Mouse (Mus musculus) stomach, embryonic 16.5 days (tissue): ENCODE data around the gene Bspry. TPM values are rescaled to one million over a fixed set of nuclear protein-coding genes. Genes with fewer than 3 reads are reported as not detected.
A peak's percentile ranks its signal among the peaks of the same experiment; 100 is the strongest.

Experiments
- ATAC-seq: fragments of 200-750 bp; cut with Nextera tagmentation; 2 replicates; pipeline ENCODE4 v1.8.0; 2017; ENCODE audit warnings: moderate number of reproducible peaks, moderate TSS enrichment; ENCODE audit not compliant: insufficient read depth, low FRiP score
- H3K27ac ChIP-seq: fragments of 300-500 bp; sonication (generic); 2 replicates; pipeline ENCODE4 v1.5.1; 2014; ENCODE audit warnings: low read length
- H3K27me3 ChIP-seq: fragments of 300-500 bp; sonication (generic); 2 replicates; pipeline ENCODE4 v1.6.1; 2014; ENCODE audit warnings: low read length, control low read depth, mixed read lengths; ENCODE audit not compliant: control insufficient read depth, insufficient read depth
- H3K36me3 ChIP-seq: fragments of 300-500 bp; sonication (generic); 2 replicates; pipeline ENCODE4 v1.6.1; 2014; ENCODE audit warnings: low read length; ENCODE audit not compliant: control insufficient read depth, insufficient read depth
- H3K4me1 ChIP-seq: fragments of 300-500 bp; sonication (generic); 2 replicates; pipeline ENCODE4 v1.6.1; 2014; ENCODE audit warnings: low read length, control low read depth, mixed read lengths; ENCODE audit not compliant: control insufficient read depth, insufficient read depth
- H3K4me2 ChIP-seq: fragments of 300-500 bp; sonication (generic); 2 replicates; pipeline ENCODE4 v1.6.1; 2014; ENCODE audit warnings: low read depth, low read length, mixed read lengths
- H3K4me3 ChIP-seq: fragments of 300-500 bp; sonication (generic); replicated peaks from 2 replicates; pipeline ENCODE4 v1.5.1; 2014; ENCODE audit warnings: mild to moderate bottlenecking, low read length
- H3K9ac ChIP-seq: fragments of 300-500 bp; sonication (generic); 2 replicates; pipeline ENCODE4 v1.6.1; 2014; ENCODE audit warnings: low read length
- H3K9me3 ChIP-seq: fragments of 300-500 bp; sonication (generic); replicated peaks from 2 replicates; pipeline ENCODE4 v1.6.1; 2016; ENCODE audit warnings: low read length, control low read depth; ENCODE audit not compliant: control insufficient read depth
- WGBS: fragments of 180-500 bp; shearing (Covaris S2); extraction: QIAGEN DNeasy Blood & Tissue Kit; methylation state at CpG from one replicate; pipeline ENCODE4 v1.1.7; 2014; 5-methylcytosine and 5-hydroxymethylcytosine counted together
- polyA plus RNA-seq: library from polyadenylated mRNA; unstranded; fragments of >200 nt; fragmentation: Nextera tagmentation; extraction: Ambion mirVana; gene quantifications from 2 replicates; pipeline ENCODE4 v1.2.1, GENCODE M21; 2015

The Bspry gene
- polyA plus RNA-seq = 29.3 and 35.5 TPM in 2 replicates

- H3K9ac ChIP-seq = peak within 1 kb of the TSS; percentile 77
- peak within 1 kb of the TSS; percentile 90 for H3K4me2 ChIP-seq
- peak; percentile 91 for ATAC-seq
- H3K4me3 ChIP-seq = peak within 1 kb of the TSS; percentile 61
- H3K4me1 ChIP-seq = peaks cover 10% of the 10 kb centered on the region
- WGBS = 2% methylated on average over 66 of the region's 71 CpGs
- H3K27ac ChIP-seq = peak within 1 kb of the TSS; percentile 84
- no peaks in the 10 kb centered on the region for H3K36me3 ChIP-seq
- H3K9me3 ChIP-seq = no peaks in the 10 kb centered on the region
- no peaks in the 10 kb centered on the region for H3K27me3 ChIP-seq
Measured at GRCm38 (mm10) chr4:62479937-62480708, at the start of gene Bspry. Bspry (plus strand) TSS chr4:62480053.

DNA sequence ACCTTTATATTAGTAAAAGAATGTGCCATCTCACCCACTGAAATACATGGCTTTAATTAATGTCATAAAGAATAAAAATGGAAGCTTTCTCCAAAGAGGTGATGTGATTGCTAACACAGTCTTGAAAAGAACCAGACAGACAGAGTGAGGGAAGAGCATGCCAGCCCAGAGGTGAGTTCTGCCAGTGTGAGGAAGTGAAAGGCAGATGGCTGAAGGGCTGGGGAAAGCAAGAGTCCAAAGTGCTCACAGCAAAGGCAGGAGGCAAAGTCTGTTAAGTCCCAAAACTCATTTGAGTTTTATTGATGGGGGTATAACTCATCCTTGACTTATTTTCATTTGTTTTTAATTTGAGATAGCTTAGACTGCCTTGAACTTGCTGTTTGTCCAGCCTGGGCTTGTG lies 49.2 kb upstream of the Bspry start:
- Histone ChIP-seq H3K36me3 (no peaks in the 10 kb centered on the region), H3K9me3 (no peaks in the 10 kb centered on the region), H3K27me3 (no peaks in the 10 kb centered on the region), H3K4me3 (no peak overlapping the region), H3K4me2 (no peak overlapping the region), H3K27ac (no peak overlapping the region), H3K9ac (no peak overlapping the region), H3K4me1 (no peaks in the 10 kb centered on the region)
- ATAC-seq = no peak

GRCm38 (mm10) chr4:62431522-62431921 lies 48.3 kb upstream of the Bspry start:
- no peaks in the 10 kb centered on the region for H3K4me1 ChIP-seq
- no peaks in the 10 kb centered on the region for H3K36me3 ChIP-seq
- no peak overlapping the region for H3K9ac ChIP-seq
- no peak overlapping the region for H3K27ac ChIP-seq
- no peaks in the 10 kb centered on the region for H3K9me3 ChIP-seq
- no peak overlapping the region for H3K4me2 ChIP-seq
- no peaks in the 10 kb centered on the region for H3K27me3 ChIP-seq
- H3K4me3 ChIP-seq = no peak overlapping the region
- no peak for ATAC-seq
- 73% methylated on average over 4 of the region's 4 CpGs for WGBS

DNA sequence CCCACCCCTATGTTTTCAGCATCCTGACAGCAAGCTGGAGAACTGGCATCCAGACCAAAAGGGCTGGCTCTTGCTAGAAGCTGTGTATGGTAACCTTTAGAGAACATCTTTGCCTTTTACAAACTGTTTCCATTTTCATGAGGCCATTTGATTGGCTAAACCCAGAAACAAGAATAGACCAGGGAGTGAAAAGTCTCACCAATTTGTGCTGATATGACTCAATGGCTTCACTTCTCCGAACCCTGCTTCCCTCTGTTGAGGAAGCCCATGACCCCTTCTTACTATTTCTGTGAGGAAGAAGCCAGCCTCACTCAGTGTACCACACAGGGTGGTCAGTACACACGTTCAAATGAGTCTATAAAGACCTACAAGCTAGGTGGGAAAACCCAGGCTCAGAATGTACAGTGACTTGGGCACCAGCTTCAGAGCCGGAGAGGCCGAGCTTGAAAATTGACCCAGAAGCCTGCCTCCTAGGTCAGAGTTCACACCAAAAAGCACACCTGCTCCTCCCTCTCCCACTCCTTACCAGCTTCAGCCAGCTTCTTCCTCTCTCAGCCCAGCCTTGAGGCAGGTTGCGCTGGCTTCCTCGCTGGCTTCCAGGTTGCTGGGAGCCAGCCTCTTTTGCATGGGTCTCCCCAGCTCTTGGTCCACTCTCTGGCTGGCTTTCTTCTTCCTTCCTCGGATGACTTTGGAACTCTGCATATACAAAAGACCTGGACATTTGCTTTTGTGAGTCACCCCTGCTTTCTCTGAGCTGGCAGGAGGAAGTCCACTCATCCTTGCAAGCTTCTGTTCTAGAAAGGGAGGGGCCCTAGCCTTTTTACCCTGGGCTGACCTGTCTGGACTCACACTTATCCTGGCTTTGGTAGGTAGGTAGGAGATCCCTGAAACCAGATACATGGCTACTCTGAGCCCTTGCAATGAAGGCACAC lies 45.6 kb upstream of the Bspry start:
- H3K4me1 ChIP-seq = no peaks in the 10 kb centered on the region
- no peak for ATAC-seq
- WGBS = 65% methylated on average over 7 of the region's 7 CpGs
- H3K27me3 ChIP-seq = no peaks in the 10 kb centered on the region
- H3K9me3 ChIP-seq = no peaks in the 10 kb centered on the region
- H3K4me3 ChIP-seq = no peak overlapping the region
- no peak overlapping the region for H3K4me2 ChIP-seq
- H3K9ac ChIP-seq = no peak overlapping the region
- H3K27ac ChIP-seq = no peak overlapping the region
- no peaks in the 10 kb centered on the region for H3K36me3 ChIP-seq

- WGBS = 80% methylated on average over 6 of the region's 6 CpGs
- Histone ChIP-seq H3K4me2 (no peak within 1 kb of the TSS), H3K27ac (no peak within 1 kb of the TSS), H3K27me3 (no peaks in the 10 kb centered on the region), H3K9ac (no peak within 1 kb of the TSS), H3K36me3 (no peaks in the 10 kb centered on the region), H3K4me1 (no peaks in the 10 kb centered on the region), H3K9me3 (no peaks in the 10 kb centered on the region), H3K4me3 (no peak within 1 kb of the TSS)
- no peak for ATAC-seq
Measured at GRCm38 (mm10) chr4:62435081-62435480, 44.8 kb upstream of the Bspry start, which contains the start of gene Rnf183. Rnf183 (minus strand) TSS chr4:62435252.

- no peaks in the 10 kb centered on the region for H3K4me1 ChIP-seq
- no peak for ATAC-seq
- 90% methylated on average over 3 of the region's 3 CpGs for WGBS
- no peaks in the 10 kb centered on the region for H3K9me3 ChIP-seq
- H3K4me3 ChIP-seq = no peak overlapping the region
- no peak overlapping the region for H3K4me2 ChIP-seq
- no peak overlapping the region for H3K9ac ChIP-seq
- no peaks in the 10 kb centered on the region for H3K27me3 ChIP-seq
- H3K36me3 ChIP-seq = no peaks in the 10 kb centered on the region
- H3K27ac ChIP-seq = no peak overlapping the region
Measured at GRCm38 (mm10) chr4:62437256-62437778, 42.5 kb upstream of the Bspry start.

- 68% methylated on average over 7 of the region's 7 CpGs for WGBS
- ATAC-seq = no peak
- Histone ChIP-seq H3K4me1 (no peaks in the 10 kb centered on the region), H3K4me2 (no peak overlapping the region), H3K9me3 (no peaks in the 10 kb centered on the region), H3K27me3 (no peaks in the 10 kb centered on the region), H3K9ac (no peak overlapping the region), H3K27ac (no peak overlapping the region), H3K36me3 (no peaks in the 10 kb centered on the region), H3K4me3 (no peak overlapping the region)
Measured at GRCm38 (mm10) chr4:62437871-62438270, 42.0 kb upstream of the Bspry start.

DNA sequence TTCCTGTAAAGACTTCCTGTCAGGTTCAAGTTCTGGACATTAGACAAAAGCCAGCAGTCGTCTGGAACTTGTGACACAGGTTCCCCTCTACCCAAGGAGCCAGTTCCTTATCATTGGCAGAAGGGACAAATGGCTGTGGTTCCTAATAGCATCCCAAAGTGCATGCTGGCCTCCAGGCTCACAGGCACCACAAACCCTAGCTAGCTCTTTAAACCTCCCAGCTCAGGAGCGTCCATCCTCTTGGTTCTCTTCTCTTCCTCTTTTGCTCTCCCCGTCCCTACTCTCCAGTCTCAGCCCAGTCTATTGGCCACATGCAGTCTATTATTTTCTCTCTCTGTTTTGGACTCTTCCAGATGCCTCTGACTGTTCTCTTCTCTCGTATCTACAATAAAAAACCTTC lies 40.1 kb upstream of the Bspry start:
- no peak for ATAC-seq
- no peaks in the 10 kb centered on the region for H3K36me3 ChIP-seq
- no peak overlapping the region for H3K4me2 ChIP-seq
- no peaks in the 10 kb centered on the region for H3K4me1 ChIP-seq
- H3K4me3 ChIP-seq = no peak overlapping the region
- 60% methylated on average over 4 of the region's 4 CpGs for WGBS
- H3K27ac ChIP-seq = no peak overlapping the region
- H3K9ac ChIP-seq = no peak overlapping the region
- no peaks in the 10 kb centered on the region for H3K9me3 ChIP-seq
- H3K27me3 ChIP-seq = no peaks in the 10 kb centered on the region

- H3K9ac ChIP-seq = no peak overlapping the region
- H3K27me3 ChIP-seq = no peaks in the 10 kb centered on the region
- no peak overlapping the region for H3K4me2 ChIP-seq
- H3K9me3 ChIP-seq = no peaks in the 10 kb centered on the region
- no peak overlapping the region for H3K27ac ChIP-seq
- H3K4me1 ChIP-seq = no peaks in the 10 kb centered on the region
- 72% methylated on average over 4 of the region's 4 CpGs for WGBS
- no peak overlapping the region for H3K4me3 ChIP-seq
- no peak for ATAC-seq
- no peaks in the 10 kb centered on the region for H3K36me3 ChIP-seq
Measured at GRCm38 (mm10) chr4:62440544-62440943, 39.3 kb upstream of the Bspry start.
